Mouse (Mus musculus): ENCODE data around the gene Frmd4b. TPM values are rescaled to one million over a fixed set of nuclear protein-coding genes. Genes with fewer than 3 reads are reported as not detected.

Gene Frmd4b
- polyA plus RNA-seq, 1 experiment = 6.8 TPM

DNA sequence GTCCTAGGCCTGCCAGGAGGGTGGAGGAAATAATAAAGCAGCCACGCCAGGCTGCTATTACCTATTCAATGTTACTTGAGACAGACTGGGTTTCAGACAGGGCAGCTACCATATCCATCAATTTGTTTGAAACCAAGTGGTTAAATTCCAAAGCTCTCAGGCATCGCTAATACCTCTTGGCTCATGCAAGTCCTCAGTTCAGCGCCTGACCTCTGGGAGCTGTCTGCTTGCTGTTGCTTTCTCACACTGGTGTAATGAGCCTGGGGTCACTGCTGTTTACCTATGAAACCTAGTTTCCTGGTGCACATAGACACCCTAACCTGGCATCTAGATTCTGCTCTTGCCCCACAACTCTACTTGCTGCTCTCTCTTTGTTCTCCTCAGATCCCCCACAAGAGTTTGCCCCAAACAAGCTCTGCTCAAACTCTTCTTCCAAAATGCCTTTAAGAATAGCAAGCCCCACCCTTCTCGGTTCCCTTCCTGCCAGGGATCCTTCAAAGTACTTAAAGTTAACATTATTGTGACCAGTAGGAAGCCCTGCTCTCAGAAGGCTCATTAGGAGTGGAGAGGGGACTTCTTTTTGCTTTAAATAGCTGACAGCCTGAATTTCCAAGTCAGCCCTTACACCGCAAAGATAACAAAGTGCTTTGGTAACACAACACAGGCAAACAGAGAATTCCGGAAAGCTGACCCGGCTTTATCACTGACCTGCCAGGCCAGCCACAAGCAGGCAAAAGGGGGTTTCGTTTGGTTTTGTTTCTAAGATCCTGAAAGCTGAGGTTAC lies 267.8 kb downstream of the Frmd4b start:
- H3K27me3 ChIP-seq (ENCODE audit: control insufficient read depth, insufficient read depth, low read length) = no peaks in the 10 kb centered on the region
- H3K4me1 ChIP-seq (ENCODE audit: control insufficient read depth, insufficient read depth, low read length) = no peaks in the 10 kb centered on the region
- H3K27ac ChIP-seq (ENCODE audit: control insufficient read depth, insufficient read depth, low read depth, low read length) = no peak overlapping the region
- no peaks in the 10 kb centered on the region for H3K36me3 ChIP-seq (ENCODE audit: control insufficient read depth, insufficient read depth, low read length)
- no peak for TF ChIP-seq POLR2A (IDR thresholded peaks at IDR 0.05; ENCODE audit: control insufficient read depth, low read depth, low read length)
- TF ChIP-seq CTCF (IDR thresholded peaks at IDR 0.05; ENCODE audit: control insufficient read depth, insufficient read depth, insufficient replicate concordance, low read depth, low read length) = no peak
- H3K4me3 ChIP-seq (ENCODE audit: control insufficient read depth, low read depth, low read length) = no peak overlapping the region

DNA sequence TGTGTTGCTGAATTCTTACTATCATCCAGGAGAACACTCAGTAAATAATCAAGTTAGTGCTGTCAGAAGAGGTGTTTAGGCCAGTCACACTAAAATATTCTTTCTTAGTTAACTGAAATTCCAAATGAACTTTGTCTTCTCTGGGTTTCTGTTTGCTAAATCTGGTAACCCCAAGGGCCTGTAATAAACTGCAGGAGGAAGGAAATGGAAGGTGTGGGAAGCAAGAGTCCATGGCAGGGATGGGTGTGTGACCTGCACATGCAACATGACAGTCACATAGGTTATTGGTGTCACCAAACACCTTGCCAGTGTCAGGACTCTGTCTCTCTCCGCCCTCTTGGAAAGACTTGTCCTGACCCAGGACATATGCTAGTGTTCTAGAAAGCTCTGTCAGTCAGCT lies 270.4 kb downstream of the Frmd4b start:
- Histone ChIP-seq H3K4me1 (ENCODE audit: control insufficient read depth, insufficient read depth, low read length) (no peaks in the 10 kb centered on the region), H3K4me3 (ENCODE audit: control insufficient read depth, low read depth, low read length) (no peak overlapping the region), H3K27me3 (ENCODE audit: control insufficient read depth, insufficient read depth, low read length) (no peaks in the 10 kb centered on the region), H3K36me3 (ENCODE audit: control insufficient read depth, insufficient read depth, low read length) (no peaks in the 10 kb centered on the region), H3K27ac (ENCODE audit: control insufficient read depth, insufficient read depth, low read depth, low read length) (no peak overlapping the region)
- TF ChIP-seq POLR2A (IDR thresholded peaks at IDR 0.05; ENCODE audit: control insufficient read depth, low read depth, low read length) (no peak), CTCF (IDR thresholded peaks at IDR 0.05; ENCODE audit: control insufficient read depth, insufficient read depth, insufficient replicate concordance, low read depth, low read length) (no peak)

DNA sequence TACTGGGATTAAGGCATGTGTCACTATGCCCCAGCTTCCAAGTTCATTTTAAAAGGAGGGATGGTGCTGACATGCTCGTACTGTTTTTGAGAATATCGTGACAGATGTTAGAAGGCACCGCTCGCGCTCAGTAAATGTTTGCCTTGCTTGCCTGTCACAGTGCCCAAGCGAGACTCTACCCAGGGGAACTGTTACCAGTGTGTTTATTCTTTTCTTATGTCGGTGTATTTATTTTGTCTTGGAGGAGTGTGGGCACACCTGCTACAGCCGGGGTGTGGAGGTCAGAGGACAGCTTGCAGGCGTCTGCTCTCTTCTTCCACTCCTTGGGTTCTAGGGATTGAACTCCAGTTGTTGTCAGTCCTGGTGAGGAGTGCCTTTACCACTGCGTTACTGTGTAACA lies 270.8 kb downstream of the Frmd4b start:
- Histone ChIP-seq H3K27me3 (ENCODE audit: control insufficient read depth, insufficient read depth, low read length) (no peaks in the 10 kb centered on the region), H3K4me1 (ENCODE audit: control insufficient read depth, insufficient read depth, low read length) (no peaks in the 10 kb centered on the region), H3K4me3 (ENCODE audit: control insufficient read depth, low read depth, low read length) (no peak overlapping the region), H3K27ac (ENCODE audit: control insufficient read depth, insufficient read depth, low read depth, low read length) (no peak overlapping the region), H3K36me3 (ENCODE audit: control insufficient read depth, insufficient read depth, low read length) (no peaks in the 10 kb centered on the region)
- TF ChIP-seq CTCF (IDR thresholded peaks at IDR 0.05; ENCODE audit: control insufficient read depth, insufficient read depth, insufficient replicate concordance, low read depth, low read length) = no peak
- TF ChIP-seq POLR2A (IDR thresholded peaks at IDR 0.05; ENCODE audit: control insufficient read depth, low read depth, low read length) = no peak

DNA sequence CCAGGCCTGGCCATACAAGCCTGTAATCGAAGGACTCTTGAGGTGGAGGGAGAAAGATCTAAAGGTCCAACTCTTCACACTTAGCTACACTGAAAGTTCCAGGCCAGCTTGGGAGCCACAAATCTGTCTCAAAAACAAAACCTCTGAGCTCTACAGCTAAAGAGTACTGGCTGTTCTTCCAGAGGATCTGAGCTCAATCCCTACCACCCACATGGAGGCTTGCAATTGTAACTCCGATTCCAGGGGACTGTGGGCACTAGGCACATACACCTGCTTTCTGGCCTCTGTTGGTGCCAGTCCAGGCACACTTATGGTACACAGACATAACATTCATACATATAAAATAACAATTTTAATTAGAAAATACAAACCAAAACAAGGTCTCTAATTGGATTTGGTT lies 271.4 kb downstream of the Frmd4b start:
- Histone ChIP-seq H3K4me3 (ENCODE audit: control insufficient read depth, low read depth, low read length) (no peak overlapping the region), H3K4me1 (ENCODE audit: control insufficient read depth, insufficient read depth, low read length) (no peaks in the 10 kb centered on the region), H3K36me3 (ENCODE audit: control insufficient read depth, insufficient read depth, low read length) (no peaks in the 10 kb centered on the region), H3K27me3 (ENCODE audit: control insufficient read depth, insufficient read depth, low read length) (no peaks in the 10 kb centered on the region), H3K27ac (ENCODE audit: control insufficient read depth, insufficient read depth, low read depth, low read length) (no peak overlapping the region)
- TF ChIP-seq CTCF (IDR thresholded peaks at IDR 0.05; ENCODE audit: control insufficient read depth, insufficient read depth, insufficient replicate concordance, low read depth, low read length) (no peak), POLR2A (IDR thresholded peaks at IDR 0.05; ENCODE audit: control insufficient read depth, low read depth, low read length) (no peak)

DNA sequence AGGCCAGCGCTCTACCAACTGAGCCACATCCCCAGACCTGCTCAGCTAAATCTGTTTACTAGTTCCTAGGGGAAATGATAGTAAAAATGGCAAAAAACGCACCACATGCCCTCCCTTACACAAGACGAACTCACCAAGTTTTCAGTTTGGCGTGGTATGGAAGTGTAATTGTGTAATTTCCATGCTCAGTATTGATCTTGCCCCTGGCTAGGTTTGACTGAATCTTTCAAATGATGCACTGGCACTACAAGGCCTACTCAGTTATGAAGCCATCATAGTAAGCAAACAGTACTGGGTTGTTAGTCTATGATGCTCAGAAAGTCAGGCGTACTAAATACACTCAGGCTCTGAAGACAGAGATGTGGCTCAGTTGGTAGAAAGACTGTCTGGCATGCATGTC lies 275.2 kb downstream of the Frmd4b start:
- no peak overlapping the region for H3K27ac ChIP-seq (ENCODE audit: control insufficient read depth, insufficient read depth, low read depth, low read length)
- no peaks in the 10 kb centered on the region for H3K27me3 ChIP-seq (ENCODE audit: control insufficient read depth, insufficient read depth, low read length)
- no peak for TF ChIP-seq POLR2A (IDR thresholded peaks at IDR 0.05; ENCODE audit: control insufficient read depth, low read depth, low read length)
- no peak for TF ChIP-seq CTCF (IDR thresholded peaks at IDR 0.05; ENCODE audit: control insufficient read depth, insufficient read depth, insufficient replicate concordance, low read depth, low read length)
- no peaks in the 10 kb centered on the region for H3K36me3 ChIP-seq (ENCODE audit: control insufficient read depth, insufficient read depth, low read length)
- H3K4me3 ChIP-seq (ENCODE audit: control insufficient read depth, low read depth, low read length) = no peak overlapping the region
- H3K4me1 ChIP-seq (ENCODE audit: control insufficient read depth, insufficient read depth, low read length) = no peaks in the 10 kb centered on the region

GRCm38 (mm10) chr6:97341628-97342027 lies 275.7 kb downstream of the Frmd4b start:
- no peak overlapping the region for H3K4me3 ChIP-seq (ENCODE audit: control insufficient read depth, low read depth, low read length)
- H3K27me3 ChIP-seq (ENCODE audit: control insufficient read depth, insufficient read depth, low read length) = no peaks in the 10 kb centered on the region
- H3K27ac ChIP-seq (ENCODE audit: control insufficient read depth, insufficient read depth, low read depth, low read length) = no peak overlapping the region
- TF ChIP-seq CTCF (IDR thresholded peaks at IDR 0.05; ENCODE audit: control insufficient read depth, insufficient read depth, insufficient replicate concordance, low read depth, low read length) (no peak), POLR2A (IDR thresholded peaks at IDR 0.05; ENCODE audit: control insufficient read depth, low read depth, low read length) (no peak)
- no peaks in the 10 kb centered on the region for H3K36me3 ChIP-seq (ENCODE audit: control insufficient read depth, insufficient read depth, low read length)
- H3K4me1 ChIP-seq (ENCODE audit: control insufficient read depth, insufficient read depth, low read length) = no peaks in the 10 kb centered on the region

- Histone ChIP-seq H3K4me3 (ENCODE audit: control insufficient read depth, low read depth, low read length) (no peak overlapping the region), H3K27ac (ENCODE audit: control insufficient read depth, insufficient read depth, low read depth, low read length) (no peak overlapping the region), H3K27me3 (ENCODE audit: control insufficient read depth, insufficient read depth, low read length) (no peaks in the 10 kb centered on the region), H3K4me1 (ENCODE audit: control insufficient read depth, insufficient read depth, low read length) (no peaks in the 10 kb centered on the region), H3K36me3 (ENCODE audit: control insufficient read depth, insufficient read depth, low read length) (no peaks in the 10 kb centered on the region)
- TF ChIP-seq CTCF (IDR thresholded peaks at IDR 0.05; ENCODE audit: control insufficient read depth, insufficient read depth, insufficient replicate concordance, low read depth, low read length) (no peak), POLR2A (IDR thresholded peaks at IDR 0.05; ENCODE audit: control insufficient read depth, low read depth, low read length) (no peak)
Observed at GRCm38 (mm10) chr6:97341148-97341547, 276.2 kb downstream of the Frmd4b start.
